Mouse (Mus musculus) right cerebral cortex, postnatal 10 days (tissue): Measurements from ENCODE around the gene Vti1b.
A peak's percentile ranks its signal among the peaks of the same experiment; 100 is the strongest.
"Not testable (repeated sequence)": the region's sequence is repeated elsewhere in the genome, so short reads cannot be mapped to it uniquely, and the experiment has no call there.

Experiments used
- DNase-seq, 2 experiments: peaks; one replicate each; pipeline ENCODE4 v3.0.0; 2021; ENCODE audit warnings: low spot score in 2 of 2

Vti1b gene

DNA sequence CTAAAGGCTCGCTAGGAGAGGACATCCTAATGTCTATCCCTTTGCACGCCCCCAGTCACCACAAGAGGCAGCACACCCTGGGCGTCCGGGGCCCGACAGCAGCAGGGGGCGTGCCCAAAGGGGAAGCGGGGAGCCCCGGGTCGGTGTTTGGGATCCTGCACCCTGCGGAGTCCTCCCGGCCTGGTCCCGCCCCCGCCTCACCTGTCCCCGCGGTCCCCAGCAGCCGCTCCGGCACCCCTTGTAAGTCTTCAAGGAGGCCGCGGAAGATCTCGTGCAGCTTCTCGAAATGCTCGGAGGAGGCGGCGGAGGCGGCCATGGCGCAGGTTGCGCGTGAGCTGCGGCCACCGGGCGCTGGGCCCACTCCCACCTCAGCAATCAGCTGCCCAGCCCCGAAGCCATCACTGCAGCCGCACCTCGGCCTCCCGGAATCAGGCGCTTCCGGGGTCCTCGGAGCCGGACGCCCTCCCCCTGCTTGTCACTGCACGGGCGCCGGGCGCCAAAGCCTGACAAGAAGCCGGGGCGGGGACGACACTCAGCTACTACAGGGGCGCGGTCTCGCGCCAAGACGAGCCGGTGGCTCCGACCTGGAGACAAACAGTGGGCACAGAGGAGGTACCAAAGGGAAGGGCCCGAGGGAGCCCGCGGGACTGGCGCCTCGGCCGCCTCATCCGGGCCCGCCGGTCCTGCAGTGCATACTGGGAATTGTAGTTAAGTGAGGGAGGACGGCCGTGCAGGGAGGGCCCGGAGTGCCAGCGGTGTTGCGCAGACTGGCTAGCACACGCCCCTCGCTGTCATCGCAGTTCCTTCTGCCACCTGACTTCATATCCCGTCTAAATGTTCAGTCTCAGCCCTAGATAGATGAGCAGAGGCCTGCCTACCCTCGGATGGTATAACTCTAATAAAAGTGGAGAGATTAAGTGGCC is at the start of gene Vti1b:
TSS of gene Vti1b (minus strand) at position 649 of the 923 bp plus-strand sequence.
- DNase-seq: peak; percentile 93 to 95

DNA sequence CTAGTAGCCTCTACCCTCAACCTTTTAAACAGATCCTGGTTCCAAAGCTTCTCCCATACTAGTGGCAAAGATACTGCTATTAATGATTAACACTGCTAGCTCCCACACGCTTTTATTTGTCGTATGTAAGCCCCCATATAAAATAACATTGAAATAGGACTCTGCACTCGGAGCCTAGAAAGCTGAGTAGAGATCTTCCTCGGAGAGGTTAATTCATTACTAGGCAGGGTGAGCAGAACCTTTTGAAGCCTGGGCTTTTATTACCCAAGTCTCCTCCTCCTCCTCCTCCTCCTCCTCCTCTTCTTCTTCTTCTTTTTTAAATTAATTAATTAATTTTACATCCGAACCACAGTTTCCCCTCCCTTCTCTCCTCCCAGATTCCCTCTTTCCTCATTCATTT is 45.0 kb upstream of the Vti1b start:
- no peak for DNase-seq

DNA sequence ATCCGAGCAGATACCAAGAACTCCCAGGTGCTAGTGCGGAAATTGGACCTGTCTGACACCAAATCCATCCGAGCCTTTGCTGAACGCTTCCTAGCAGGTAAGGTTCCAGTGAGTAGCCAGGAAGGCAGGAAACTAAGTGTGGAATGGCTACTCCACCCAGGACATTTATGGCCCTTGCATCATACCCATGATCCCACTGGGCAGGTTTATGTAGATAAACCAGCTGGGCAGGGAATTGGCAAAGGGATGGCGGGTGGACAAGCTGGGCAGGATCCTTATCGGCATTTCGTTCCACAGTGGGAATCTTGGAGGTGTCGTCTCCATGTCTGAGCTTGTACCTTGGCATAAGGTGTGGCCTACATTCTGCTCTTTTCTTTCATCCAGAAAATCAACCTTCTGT is 39.0 kb upstream of the Vti1b start:
- no peak for DNase-seq

DNA sequence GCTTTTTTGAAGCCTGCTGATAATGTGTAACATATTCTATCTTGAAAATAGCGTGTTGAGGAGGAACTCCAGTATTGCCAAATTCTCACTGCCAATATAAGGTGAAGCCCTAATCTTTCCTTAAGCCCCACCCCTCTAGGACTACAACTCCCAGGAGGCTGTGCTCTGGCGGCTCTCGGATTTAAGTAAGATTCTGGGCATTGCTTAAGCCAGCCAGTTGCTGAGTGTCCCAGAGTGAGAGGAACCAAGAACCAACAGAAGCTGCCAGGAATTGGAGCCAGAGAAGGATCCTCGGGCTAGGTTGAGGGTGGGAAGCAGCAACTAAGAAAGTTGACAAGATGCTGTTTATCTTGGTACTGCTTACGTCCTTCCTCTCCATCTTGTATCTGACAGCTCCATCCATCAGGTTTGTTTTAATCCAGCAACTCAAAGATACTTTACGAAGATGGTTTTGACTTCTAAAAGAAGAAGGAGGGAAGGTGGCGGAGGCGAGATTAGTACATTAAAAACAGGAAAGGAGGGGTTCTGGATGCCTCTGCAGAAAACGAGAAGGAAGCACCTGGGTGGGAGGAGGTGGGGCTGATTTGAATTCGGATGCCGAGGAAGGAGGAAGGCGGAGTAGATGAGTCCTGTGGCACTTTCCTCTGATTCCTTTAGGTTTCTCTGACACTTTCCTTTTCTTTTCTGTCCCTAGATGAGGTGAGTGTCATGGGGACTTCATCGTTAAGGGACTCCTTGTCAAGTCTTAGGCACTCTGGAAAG is 36.4 kb upstream of the Vti1b start, which contains the start of gene Rdh12:
TSS of gene Rdh12 (plus strand) at position 212 of the 762 bp plus-strand sequence.
- peak; percentile 46 to 49 for DNase-seq

DNA sequence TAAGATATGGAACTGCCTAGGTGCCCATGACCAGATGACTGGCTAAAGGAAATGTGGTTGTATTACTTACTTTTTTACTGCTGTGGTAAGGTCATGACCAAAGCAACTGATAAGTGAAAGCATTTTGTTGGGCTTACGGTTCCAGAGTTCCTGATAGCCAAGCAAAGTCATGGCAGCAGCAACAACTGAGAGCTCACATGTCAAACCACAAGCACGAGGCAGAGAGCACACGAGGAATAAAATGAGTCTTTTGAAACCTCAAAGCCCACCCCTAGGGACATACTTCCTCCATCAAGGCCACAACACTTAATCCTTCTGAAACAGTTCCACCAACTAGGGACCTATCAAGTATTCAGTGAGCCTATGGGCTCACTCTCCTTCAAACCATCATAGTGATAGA is 29.4 kb upstream of the Vti1b start:
- DNase-seq: no peak

DNA sequence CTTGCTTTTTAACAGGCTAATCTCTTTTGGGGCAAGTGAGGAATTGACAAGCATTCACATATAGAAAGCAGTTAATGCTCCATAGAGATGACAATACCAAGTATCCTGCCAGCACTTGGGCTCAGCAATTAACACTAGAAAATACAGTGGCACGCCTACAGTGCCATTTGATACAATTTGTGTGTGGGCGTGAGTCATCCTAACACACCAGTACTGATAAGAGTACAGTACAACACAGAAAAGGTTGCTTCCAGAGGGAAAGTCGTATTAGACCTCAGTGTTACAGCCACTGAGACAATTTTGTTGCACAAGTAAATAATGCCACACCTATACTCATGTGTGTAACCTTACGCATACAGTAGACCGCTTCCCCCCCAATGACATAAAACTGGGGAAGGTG is 24.6 kb upstream of the Vti1b start:
- no peak for DNase-seq

DNA sequence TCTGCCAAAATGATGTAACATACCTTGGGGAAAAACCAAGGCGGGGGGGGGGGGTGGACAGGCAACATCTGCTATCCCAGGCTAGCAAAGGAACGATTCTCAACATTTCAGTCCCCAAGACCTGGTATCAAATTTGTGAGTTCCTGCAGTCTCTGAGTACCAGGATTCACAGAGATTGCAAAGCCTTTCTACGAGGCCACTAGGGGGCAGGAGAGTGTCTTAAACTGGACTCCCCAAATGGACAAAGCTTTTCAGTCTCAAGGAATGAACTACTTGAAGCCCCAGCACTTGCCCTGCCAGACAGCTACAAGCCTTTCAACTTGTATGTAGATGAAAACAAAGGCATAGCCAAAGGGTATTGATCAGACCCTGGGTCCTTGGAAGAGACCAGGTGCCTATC is 21.0 kb upstream of the Vti1b start:
- peak; percentile 65 to 74 for DNase-seq

DNA sequence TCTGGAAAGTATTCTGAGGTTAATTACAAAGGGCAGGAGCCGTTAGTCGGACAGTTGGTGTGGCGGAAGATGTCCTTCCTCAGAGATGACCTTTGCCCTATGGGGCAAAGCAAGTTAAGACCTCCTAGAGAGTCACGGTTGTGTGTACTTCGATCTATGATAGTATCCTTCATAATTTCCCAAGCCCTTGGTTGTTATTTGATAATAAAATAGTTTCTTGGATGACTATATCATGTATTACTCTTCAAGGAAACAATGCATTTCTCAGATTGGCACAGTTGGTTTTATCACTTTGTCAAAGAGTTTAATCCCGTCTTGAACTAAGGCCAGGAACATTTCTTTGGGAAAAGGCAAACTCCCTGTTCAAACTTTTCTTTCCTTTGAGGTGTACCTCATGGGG is 19.7 kb upstream of the Vti1b start, which contains the start of gene Rdh11:
TSS of gene Rdh11 (minus strand) at position 101 of the 400 bp plus-strand sequence.
- no peak for DNase-seq

DNA sequence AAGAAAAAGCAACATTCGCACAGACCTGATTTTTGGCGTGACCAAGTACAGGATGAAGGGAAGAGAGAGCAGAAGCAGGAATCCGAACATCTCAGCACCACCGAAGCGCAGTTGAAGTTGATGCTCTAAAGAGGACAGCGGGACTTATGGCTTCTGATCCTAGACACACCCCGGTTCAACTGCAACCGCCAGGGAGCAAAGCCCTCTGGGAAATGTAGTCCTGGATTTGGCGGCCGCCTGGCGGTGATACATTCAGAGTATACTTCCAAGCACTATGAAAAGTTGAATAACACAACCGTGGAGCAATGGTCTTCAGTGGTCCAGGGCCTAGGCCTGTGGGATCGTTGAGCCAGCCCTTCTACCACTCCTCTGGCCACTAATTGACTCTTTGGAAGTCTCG is 19.2 kb upstream of the Vti1b start:
- DNase-seq: peak; percentile 85 to 87

DNA sequence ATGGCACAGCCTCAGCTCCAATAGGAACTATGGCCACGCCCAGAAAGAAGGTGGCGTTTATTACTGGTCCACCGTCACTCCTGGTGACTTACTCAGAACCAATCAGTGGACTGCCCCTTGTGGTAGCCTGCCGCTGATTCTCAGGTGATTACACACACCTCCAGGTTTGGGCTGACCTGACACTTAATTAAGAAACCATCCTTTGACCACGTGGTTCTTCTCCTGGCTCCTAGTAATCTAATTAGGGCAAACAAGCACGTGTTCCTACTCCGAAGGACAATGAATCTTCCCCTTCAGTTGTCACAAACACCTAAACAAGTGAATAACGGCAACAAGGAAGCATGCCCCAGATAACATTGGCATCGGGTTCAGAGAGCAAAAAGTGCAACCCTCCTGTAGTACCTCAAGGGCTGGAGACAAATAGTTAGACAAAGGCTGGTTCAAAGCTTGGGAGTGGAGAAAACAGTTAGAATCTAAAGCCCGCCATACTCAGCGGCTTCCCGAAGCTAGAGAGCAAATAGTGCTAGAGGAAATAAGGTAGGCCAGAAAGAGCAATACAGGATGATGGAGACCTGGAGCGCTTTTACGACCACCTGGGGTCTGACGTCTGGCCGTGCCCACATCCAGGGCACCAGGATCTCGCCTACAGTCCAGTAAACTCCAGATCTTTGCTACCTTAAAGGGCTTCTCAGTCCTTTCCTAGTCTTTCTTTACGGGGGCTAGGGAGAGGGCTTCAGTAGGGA is 18.6 kb upstream of the Vti1b start:
- peak; percentile 81 to 91 for DNase-seq

DNA sequence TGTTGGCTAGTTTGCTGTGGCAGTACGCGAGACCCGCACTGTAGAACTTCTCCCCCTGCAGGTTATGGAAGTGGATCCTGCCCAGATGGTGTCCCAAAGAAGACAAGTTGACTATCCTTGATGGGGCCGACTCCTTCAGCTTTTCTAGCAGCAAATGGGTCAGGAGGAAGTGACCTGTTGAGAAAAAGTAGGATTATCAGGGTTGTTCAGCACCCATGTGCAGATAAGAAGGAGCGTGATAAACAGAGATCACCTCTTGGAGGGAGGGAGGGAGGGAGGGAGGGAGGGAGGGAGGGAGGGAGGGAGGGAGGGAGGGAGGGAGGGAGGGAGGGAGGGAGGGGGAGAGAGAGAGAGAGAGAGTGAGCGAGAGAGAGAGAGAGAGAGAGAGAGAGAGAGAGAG is 12.7 kb upstream of the Vti1b start:
- not testable (repeated sequence) for DNase-seq

DNA sequence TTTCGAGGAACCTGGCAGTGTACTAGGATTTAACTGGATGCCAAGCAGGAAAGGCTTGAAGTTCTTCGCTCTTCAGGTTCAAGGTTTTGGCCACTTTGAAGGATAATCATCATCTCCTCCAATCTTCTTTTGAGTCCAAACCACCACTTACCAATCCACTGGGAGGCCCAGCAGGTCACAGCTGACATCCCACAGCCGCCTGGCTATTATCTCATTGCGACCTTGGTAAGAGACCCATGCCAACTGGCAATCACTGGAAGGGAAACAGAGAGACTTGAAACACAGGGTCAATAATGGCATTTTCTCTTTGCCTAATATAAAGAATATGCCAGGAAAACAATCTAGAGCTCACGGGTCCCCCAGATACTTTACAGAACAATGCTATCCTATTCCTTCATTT is 3.5 kb upstream of the Vti1b start:
- no peak for DNase-seq

DNA sequence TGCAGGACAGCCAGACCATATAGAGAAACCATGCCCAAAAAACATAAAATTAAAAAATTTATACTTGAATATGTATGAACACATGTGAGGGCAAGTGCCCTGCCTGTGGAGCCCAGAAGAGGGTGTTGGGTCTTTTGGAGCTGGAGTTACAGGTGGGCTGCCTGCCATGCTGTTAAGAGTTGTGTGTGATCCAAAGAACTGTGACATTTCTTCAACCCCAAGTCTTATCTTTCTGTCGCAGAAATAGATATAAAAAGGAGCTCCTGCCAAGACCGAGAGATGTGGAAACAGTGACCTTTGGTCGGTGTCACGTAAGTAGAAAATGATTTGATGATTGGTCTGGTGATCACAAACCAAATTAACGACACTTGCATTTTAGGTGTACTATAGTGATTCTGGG is 1.3 kb upstream of the Vti1b start:
- DNase-seq: no peak

DNA sequence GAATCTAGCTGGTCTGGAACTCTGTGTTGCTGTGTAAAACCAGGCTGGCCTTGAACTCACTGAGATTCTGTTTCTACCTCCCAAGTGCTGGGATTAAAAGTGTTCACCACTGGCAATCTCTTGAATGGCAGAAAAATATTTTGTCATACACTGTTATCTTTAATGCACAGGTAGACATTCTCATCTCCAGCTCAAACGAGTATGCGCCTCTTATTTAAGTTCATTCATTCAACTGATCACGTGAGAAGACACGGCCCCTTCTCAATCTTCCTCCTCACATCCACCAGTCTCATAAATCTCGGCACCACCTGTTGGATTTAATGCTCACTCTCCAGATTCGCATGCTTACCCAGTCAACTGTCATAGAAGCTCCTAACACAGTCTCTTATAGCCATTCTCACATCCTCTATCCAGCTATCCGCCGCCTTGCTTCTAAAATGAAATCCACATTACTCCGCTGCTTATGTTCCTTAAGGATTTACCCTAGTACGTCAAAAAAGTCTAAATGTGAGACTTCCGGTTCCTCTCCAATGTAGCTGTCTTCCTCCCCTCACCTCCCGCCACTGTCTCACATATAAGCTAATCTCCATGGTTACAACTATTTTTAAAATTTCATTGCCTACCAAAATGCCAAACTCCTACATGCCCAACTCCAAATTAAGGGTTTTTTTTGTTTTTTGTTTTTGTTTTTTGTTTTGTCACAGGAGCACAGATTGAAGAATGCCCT is 1.0 kb downstream of the Vti1b start:
- DNase-seq: peak in 1 of 2 experiments; percentile 47

DNA sequence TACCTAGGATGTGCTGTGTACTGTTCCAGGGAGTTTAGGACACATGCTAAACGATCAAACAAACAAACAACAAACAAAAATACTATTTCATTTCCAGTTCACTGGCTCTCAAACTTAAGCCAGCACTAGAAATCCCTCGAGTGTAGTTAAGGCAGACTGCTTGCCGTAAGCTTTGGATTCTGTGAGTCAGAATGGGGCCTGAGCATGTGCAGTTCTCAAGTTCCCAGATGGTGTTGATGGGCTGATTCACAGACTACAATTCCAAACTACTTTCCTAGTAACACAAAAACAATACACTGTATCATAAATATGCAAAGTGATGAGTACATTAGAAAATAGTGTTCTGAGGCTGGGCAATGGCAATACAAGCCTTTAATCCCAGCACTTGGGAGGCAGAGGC is 2.0 kb downstream of the Vti1b start:
- DNase-seq: no peak

DNA sequence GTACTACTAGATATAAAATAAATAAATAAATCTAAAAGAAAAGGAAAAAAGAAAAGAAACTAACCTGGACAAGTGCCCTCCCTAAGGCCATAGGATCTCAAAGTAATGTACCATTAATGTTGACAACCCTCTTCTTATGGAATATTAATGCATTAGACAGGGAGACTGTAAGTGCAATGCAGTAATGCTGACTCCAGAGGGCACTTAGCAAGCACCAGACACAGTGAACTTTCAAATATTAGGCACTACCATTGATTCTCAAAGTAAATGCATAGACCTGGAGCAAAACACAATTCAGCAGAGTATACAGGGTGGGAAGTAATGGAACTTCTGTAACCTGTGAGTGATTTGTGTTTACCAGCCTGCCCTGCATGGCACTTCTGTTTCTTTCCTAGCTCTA is 3.3 kb downstream of the Vti1b start:
- DNase-seq: no peak

DNA sequence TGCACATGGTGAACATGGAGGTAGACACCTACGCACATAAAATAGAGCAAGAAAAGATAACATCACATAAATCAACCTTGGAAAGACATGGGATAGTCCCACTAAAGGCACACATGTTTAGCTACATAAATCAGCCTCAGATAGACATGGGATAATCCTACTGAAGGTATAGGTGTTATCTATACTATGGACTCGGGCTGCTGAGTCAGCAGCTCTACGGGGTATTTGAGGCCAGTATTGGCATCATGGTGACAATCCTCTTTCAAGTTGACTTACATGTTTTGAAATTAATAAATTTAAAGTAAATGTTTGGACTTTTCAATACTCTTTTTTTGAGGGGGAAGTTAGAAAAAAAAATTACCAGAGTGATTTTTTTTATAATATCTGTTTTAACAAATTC is 9.6 kb downstream of the Vti1b start:
- DNase-seq: no peak

DNA sequence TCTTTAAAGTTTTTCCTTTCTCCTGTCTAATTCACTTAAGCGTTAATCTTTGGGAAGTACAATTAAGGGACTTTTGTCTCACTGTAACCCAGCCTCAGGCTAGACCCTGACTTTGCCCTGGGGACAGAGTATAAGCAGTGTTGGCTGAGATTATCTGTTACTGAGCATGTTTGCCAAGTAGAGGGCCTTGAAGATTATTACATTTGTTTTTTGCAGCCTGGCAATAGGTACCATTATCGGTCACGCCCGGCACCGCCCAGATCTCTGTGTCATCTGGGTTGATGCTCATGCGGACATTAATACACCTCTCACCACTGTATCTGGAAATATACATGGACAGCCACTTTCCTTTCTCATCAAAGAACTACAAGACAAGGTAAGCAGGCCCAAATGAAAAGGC is 22.8 kb downstream of the Vti1b start:
- DNase-seq: no peak

DNA sequence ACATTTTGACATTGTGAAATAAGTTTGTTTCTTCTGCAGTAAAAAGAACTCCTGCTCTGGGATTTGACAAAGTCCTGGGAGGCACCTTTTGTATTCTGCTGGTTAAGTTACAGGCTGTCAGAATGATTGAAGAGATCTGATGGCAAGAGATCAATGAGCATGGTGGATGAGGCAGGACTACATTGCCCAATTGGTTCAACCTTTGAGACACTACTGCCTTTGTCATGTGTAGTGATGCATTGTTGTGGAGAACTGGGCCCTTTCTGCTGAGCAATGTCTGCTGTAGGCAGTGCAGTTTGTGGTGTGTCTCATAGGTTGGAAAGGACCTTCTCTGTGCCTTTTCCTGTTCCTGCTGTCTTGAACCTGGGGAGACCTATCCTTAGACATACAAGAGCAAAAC is 31.1 kb downstream of the Vti1b start:
- DNase-seq: no peak

DNA sequence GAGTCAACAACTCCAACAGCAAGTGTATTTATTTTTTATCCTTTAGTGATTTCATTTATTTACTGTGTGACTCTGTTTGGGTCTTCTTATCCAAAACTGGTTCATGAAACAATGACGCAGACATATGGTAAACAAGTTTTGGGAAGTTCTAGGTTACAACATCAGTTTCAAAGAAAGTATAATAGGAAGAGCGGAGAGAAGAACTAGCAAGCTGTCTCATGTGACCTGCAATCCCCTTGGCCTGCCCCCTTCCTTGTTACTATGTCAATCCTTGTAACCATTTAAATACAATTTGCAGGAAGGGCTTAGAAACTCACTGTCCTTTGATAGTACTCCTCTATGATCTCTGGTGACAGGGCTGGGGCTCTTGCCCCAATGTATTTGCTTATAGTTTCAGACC is 31.7 kb downstream of the Vti1b start:
- DNase-seq: no peak

DNA sequence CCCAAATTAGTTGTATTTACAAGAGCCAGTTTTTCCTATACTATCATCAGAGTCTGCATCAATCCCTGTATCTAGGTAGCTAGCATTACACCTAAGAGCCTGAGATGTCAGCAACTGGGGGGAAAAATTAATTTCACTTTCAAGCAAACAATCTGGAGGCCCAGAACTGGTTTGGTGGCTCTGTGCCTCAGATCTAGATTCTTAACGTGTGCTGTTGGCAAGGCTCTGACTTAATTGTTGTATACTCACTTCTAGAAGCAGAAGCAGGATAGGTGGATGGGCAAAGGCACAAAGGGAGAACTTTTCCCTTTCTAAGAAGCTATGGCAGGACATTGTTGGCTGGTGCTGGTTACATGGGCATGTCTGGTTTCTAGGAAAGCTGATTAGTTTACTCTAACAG is 33.0 kb downstream of the Vti1b start:
- no peak for DNase-seq
